In the genomic region with DNA sequence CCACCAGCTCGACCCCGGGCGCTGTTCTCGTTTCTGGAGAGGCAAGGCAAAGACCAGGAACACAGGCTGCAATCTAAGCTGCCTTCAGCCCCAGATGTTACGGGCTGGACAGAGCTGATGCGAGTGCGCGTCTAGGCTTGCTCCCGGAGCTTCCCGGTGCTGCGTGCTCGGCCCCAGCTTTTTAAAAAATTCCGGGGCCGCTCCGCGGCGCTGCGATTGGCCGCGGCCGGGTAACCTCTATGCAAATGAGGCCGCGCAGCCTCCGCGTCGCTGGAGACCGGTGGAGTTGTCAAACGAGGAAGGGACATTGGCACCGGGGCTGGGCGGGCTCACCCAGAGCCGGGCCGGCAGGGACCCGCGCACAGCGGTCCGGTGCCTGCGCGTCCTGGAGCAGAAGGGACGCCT, we compare ENCODE assay signal across 1 mouse cellular context.
TF ChIP-seq lines count a peak whose summit lies in the region.

No protein-coding gene starts in this region.

TF ChIP-seq in MEL, 35 proteins besides CTCF, POLR2A, EP300 and RAD21 (continued from another document):
- TF ChIP-seq POLR2AphosphoS2 (IDR thresholded peaks at IDR 0.05; ENCODE audit: low read length) = peak; percentile 76; the same call in 1 of the 2 replicates
- TF ChIP-seq MYB (IDR thresholded peaks at IDR 0.05; ENCODE audit: low read depth, low read length) = no peak
- TF ChIP-seq RCOR1 (IDR thresholded peaks at IDR 0.05; ENCODE audit: low read depth, low read length) = no peak
- no peak for TF ChIP-seq MAFK (IDR thresholded peaks at IDR 0.05; ENCODE audit: borderline replicate concordance, low read depth, low read length)
- TF ChIP-seq ZNF384 (IDR thresholded peaks at IDR 0.05; ENCODE audit: low read depth, low read length) = no peak
- peak; percentile 91 for TF ChIP-seq SIN3A (IDR thresholded peaks at IDR 0.05; ENCODE audit: low read length)
- TF ChIP-seq HCFC1 (IDR thresholded peaks at IDR 0.05; ENCODE audit: low read depth, low read length) = peak; percentile 72
- no peak for TF ChIP-seq TAL1 (IDR thresholded peaks at IDR 0.05; ENCODE audit: low read length)
- TF ChIP-seq ZC3H11A (IDR thresholded peaks at IDR 0.05; ENCODE audit: low read depth, low read length) = no peak
- TF ChIP-seq KAT2A (conservative IDR thresholded peaks at IDR 0.05; ENCODE audit: low read depth, low read length) = no peak; the same call in 1 of the 2 replicates
- no peak for TF ChIP-seq SMC3 (IDR thresholded peaks at IDR 0.05; ENCODE audit: low read depth, low read length)
- TF ChIP-seq MEF2A (IDR thresholded peaks at IDR 0.05; ENCODE audit: extremely low read depth, insufficient replicate concordance, low read depth, low read length, poor library complexity, severe bottlenecking) = no peak
- TF ChIP-seq JUND (IDR thresholded peaks at IDR 0.05; ENCODE audit: low read depth, low read length) = no peak
- no peak for TF ChIP-seq ZKSCAN1 (IDR thresholded peaks at IDR 0.05; ENCODE audit: low read depth, low read length)
- TF ChIP-seq GATA1 (IDR thresholded peaks at IDR 0.05; ENCODE audit: low read depth, low read length) = no peak
- TF ChIP-seq ZMIZ1 (IDR thresholded peaks at IDR 0.05; ENCODE audit: low read depth, low read length) = peak; percentile 62; the same call in 1 of the 2 replicates
- TF ChIP-seq TCF12 (IDR thresholded peaks at IDR 0.05; ENCODE audit: low read depth, low read length) = no peak; the same call in none of the 2 replicates
- no peak for TF ChIP-seq USF1 (IDR thresholded peaks at IDR 0.05; ENCODE audit: low read depth, low read length)
- no peak for TF ChIP-seq BHLHE40 (IDR thresholded peaks at IDR 0.05; ENCODE audit: borderline replicate concordance, low read depth, low read length)
- TF ChIP-seq NRF1 (IDR thresholded peaks at IDR 0.05; ENCODE audit: insufficient read depth, low read depth, low read length, poor library complexity, severe bottlenecking) = peak; percentile 68
- TF ChIP-seq MAX (IDR thresholded peaks at IDR 0.05; ENCODE audit: low read length) = peak; percentile 68; the same call in 1 of the 2 replicates
- peak; percentile 68; the same call in 1 of the 2 replicates for TF ChIP-seq MYC (IDR thresholded peaks at IDR 0.05; ENCODE audit: low read depth, low read length)
- no peak for TF ChIP-seq ETS1 (IDR thresholded peaks at IDR 0.05; ENCODE audit: low read depth, low read length)
- no peak; the same call in 1 of the 2 replicates for TF ChIP-seq UBTF (IDR thresholded peaks at IDR 0.05; ENCODE audit: borderline replicate concordance, insufficient read depth, low read depth, low read length)
- TF ChIP-seq E2F4 (IDR thresholded peaks at IDR 0.05; ENCODE audit: borderline replicate concordance, low read depth, low read length) = no peak; the same call in 1 of the 2 replicates
